Mouse (Mus musculus): Measurements from ENCODE around the gene Pbrm1. TPM values are rescaled to one million over a fixed set of nuclear protein-coding genes. Genes with fewer than 3 reads are reported as not detected.
A peak's percentile ranks its signal among the peaks of the same experiment; 100 is the strongest.

Pbrm1 gene
- polyA plus RNA-seq, 1 experiment from 2014 or later, result 163 TPM

DNA sequence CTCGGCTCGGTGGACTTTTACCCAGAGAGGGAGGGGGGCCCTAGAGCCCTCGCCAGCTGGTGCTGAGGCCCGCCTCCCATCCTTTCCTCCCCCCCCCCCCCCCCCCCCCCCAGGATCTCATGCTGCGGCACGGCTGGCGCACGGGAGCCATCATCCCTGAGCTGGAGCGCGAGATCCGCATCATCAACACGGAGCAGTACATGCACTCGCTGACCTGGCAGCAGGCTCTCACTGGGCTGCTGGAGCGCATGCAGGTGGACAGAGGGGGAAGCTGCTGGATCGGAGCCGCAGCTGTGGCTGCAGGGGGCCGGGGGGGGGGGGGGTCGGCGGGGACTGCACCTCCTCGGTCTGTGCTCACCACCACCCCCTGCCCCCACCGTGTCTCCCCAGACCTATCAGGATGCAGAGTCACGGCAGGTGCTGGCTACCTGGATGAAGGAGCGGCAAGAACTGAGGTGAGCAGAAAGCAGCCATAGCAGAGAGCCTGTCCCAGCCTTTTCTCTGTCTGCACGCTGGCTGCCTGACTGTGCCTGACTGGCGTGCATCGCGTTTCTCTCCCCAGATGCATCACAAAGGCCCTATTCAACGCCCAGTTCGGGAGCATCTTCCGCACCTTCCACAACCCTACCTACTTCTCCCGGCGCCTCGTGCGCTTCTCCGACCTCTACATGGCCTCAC, 119.4 kb downstream of the Pbrm1 start:
- no peak for DNase-seq (ENCODE audit: low spot score)
- Histone ChIP-seq H3K27ac (replicated peaks) (no peak overlapping the region), H3K36me3 (replicated peaks) (peaks cover 100% of the 10 kb centered on the region), H3K9me3 (no peaks in the 10 kb centered on the region), H3K4me3 (no peak overlapping the region), H3K27me3 (replicated peaks; ENCODE audit: low read depth, poor library complexity, severe bottlenecking) (no peaks in the 10 kb centered on the region), H3K4me1 (peaks cover 26% of the 10 kb centered on the region)
- WGBS, result 90% methylated on average over 30 of the region's 35 CpGs

DNA sequence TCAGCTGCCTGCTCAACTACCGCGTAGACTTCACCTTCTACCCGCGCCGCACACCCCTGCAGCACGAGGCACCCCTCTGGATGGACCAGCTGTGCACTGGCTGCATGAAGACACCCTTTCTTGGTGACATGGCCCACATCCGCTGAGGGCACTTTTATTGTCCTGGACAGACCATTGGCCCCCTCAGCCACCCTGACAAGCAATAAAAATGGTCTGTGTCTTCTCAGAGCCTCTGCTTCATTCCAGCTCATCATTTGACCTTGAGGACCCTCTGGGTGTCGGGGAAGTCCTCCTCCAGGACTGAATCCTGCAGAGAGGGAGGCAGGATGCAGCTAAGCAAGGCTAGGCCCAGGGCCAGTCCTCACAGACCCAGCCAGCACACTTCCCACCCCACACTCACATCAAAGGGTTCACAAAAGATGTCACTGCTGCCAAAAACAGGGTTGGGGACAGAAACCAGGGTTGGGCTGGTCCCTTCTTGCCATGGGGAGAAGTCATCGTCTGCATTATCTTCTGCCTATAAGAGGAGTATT, 120.0 kb downstream of the Pbrm1 start:
- Histone ChIP-seq H3K27me3 (replicated peaks; ENCODE audit: low read depth, poor library complexity, severe bottlenecking) (no peaks in the 10 kb centered on the region), H3K9me3 (no peaks in the 10 kb centered on the region), H3K4me3 (no peak overlapping the region), H3K36me3 (replicated peaks) (peaks cover 98% of the 10 kb centered on the region), H3K27ac (replicated peaks) (no peak overlapping the region), H3K4me1 (peaks cover 20% of the 10 kb centered on the region; the same call in 1 of the 2 replicates)
- DNase-seq (ENCODE audit: low spot score), result no peak
- WGBS, result 95% methylated on average over 9 of the region's 9 CpGs

DNA sequence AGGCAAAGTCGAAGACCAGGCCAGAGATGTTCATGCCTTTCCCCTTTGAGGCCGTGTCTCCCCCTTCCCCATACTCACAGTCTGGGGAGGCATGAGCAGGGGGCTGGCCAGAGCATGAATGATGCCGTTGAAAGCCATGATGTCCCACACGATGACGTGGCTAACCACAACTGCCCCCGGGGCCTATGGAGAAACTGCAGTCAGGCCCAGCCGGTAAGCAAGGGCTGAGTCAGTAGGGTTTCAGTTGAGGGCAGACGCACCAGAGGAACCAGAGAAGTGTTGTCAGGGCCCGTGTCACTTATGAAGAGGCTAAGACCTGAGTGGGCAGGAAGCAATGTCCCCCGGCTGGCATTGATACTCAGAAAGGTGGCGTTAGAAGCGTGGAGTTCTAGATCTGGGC, 120.7 kb downstream of the Pbrm1 start:
- Histone ChIP-seq H3K36me3 (replicated peaks) (peaks cover 91% of the 10 kb centered on the region), H3K9me3 (no peaks in the 10 kb centered on the region), H3K27ac (replicated peaks) (no peak overlapping the region), H3K4me1 (peaks cover 13% of the 10 kb centered on the region; the same call in 1 of the 2 replicates), H3K27me3 (replicated peaks; ENCODE audit: low read depth, poor library complexity, severe bottlenecking) (no peaks in the 10 kb centered on the region), H3K4me3 (no peak overlapping the region)
- 92% methylated on average over 12 of the region's 12 CpGs for WGBS
- DNase-seq (ENCODE audit: low spot score), result no peak

DNA sequence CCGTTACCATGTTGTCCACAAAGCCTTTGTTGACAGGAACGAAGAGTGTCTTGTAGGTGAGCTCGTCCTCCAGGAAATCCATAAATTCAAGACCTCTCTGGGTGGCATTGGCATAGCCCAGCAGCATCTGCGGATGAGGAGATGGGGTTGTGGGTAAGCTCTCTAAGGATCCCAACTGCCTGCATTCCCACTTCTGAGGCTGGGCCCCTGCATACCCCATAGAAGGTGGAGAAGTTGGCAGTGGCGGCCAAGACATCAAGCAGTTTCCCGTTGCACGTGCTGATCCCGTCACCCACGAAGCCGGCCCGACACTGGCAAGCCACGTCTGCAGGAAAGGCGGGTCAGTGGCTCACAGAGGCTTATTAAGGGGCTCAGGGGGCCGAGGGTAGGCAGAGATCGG, 121.2 kb downstream of the Pbrm1 start:
- Histone ChIP-seq H3K36me3 (replicated peaks) (peaks cover 86% of the 10 kb centered on the region), H3K4me1 (peaks cover 13% of the 10 kb centered on the region; the same call in 1 of the 2 replicates)
- DNase-seq (ENCODE audit: low spot score), result no peak

DNA sequence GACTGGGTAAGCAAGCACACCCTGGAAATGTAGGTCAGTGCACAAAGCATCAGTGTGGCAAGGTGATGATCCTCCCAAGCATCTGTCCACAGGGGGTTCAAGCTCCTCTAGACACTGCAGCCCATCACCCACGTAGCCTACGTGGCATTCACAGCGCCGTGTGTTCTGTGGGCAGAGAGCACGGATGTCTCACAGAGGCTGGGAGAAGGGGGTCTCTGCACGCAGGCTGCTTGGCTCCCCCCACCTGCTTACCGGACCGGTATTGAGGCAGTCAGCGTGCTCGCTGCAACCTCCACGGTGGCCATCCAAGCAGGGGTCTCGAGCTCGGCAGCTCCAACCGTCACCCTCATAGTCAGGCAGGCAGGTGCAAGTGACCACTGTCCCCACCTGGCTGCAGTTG, 122.1 kb downstream of the Pbrm1 start:
- 95% methylated on average over 14 of the region's 14 CpGs for WGBS
- H3K9me3 ChIP-seq, result no peaks in the 10 kb centered on the region

More for the DNA sequence above, 121.2 kb downstream of the Pbrm1 start:
- WGBS, result 96% methylated on average over 15 of the region's 15 CpGs
- Histone ChIP-seq H3K4me3 (no peak overlapping the region), H3K27me3 (replicated peaks; ENCODE audit: low read depth, poor library complexity, severe bottlenecking) (no peaks in the 10 kb centered on the region), H3K9me3 (no peaks in the 10 kb centered on the region), H3K27ac (replicated peaks) (no peak overlapping the region)

DNA sequence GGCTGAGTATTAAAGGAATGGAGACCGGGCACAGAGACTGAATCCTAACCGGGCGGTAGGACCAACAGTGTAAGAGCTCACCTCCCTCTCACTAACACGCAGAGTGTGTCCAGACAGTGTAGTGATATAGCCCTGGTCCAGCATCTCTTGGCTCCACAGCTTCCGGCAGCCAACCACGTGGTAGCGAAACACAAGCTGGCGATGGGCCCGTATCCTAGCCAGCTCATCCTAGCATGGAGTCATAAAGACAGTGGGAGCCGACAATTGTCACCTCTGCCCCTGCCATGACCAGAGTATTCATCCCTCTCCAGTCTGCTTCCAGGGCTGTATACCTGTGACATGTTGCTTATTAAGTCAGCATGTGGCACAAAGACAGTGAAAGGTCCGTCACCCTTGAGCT, 126.8 kb downstream of the Pbrm1 start:
- Histone ChIP-seq H3K4me1 (peaks cover 3% of the 10 kb centered on the region; the same call in 1 of the 2 replicates), H3K27me3 (replicated peaks; ENCODE audit: low read depth, poor library complexity, severe bottlenecking) (no peaks in the 10 kb centered on the region), H3K36me3 (replicated peaks) (peaks cover 31% of the 10 kb centered on the region), H3K4me3 (no peak overlapping the region), H3K27ac (replicated peaks) (no peak overlapping the region), H3K9me3 (no peaks in the 10 kb centered on the region)
- no peak for DNase-seq (ENCODE audit: low spot score)
- WGBS, result 92% methylated on average over 11 of the region's 11 CpGs

More for the DNA sequence above, 122.1 kb downstream of the Pbrm1 start:
- no peak for DNase-seq (ENCODE audit: low spot score)
- Histone ChIP-seq H3K4me1 (peaks cover 13% of the 10 kb centered on the region; the same call in 1 of the 2 replicates), H3K27ac (replicated peaks) (no peak overlapping the region), H3K27me3 (replicated peaks; ENCODE audit: low read depth, poor library complexity, severe bottlenecking) (no peaks in the 10 kb centered on the region), H3K4me3 (0 out of 2 replicates have a peak overlapping the region, but pooled peaks have one; percentile 3), H3K36me3 (replicated peaks) (peaks cover 78% of the 10 kb centered on the region)

- WGBS, result 80% methylated on average over 27 of the region's 27 CpGs
- H3K4me1 ChIP-seq, result peaks cover 23% of the 10 kb centered on the region
- H3K27ac ChIP-seq (replicated peaks), result no peak overlapping the region
- DNase-seq (ENCODE audit: low spot score), result no peak
- no peaks in the 10 kb centered on the region for H3K9me3 ChIP-seq
- no peaks in the 10 kb centered on the region for H3K36me3 ChIP-seq (replicated peaks)
- H3K27me3 ChIP-seq (replicated peaks; ENCODE audit: low read depth, poor library complexity, severe bottlenecking), result no peaks in the 10 kb centered on the region
- H3K4me3 ChIP-seq, result no peak overlapping the region
These were observed 141.5 kb downstream of the Pbrm1 start for GRCm38 (mm10) chr14:31160196-31161150.

GRCm38 (mm10) chr14:31161191-31161590, 142.3 kb downstream of the Pbrm1 start:
- no peak for DNase-seq (ENCODE audit: low spot score)
- 94% methylated on average over 7 of the region's 7 CpGs for WGBS

GRCm38 (mm10) chr14:31161638-31162037, 142.7 kb downstream of the Pbrm1 start:
- no peak for DNase-seq (ENCODE audit: low spot score)
- Histone ChIP-seq H3K4me1 (peaks cover 34% of the 10 kb centered on the region), H3K27me3 (replicated peaks; ENCODE audit: low read depth, poor library complexity, severe bottlenecking) (no peaks in the 10 kb centered on the region), H3K4me3 (no peak overlapping the region), H3K9me3 (no peaks in the 10 kb centered on the region), H3K27ac (replicated peaks) (no peak overlapping the region), H3K36me3 (replicated peaks) (no peaks in the 10 kb centered on the region)
- 79% methylated on average over 10 of the region's 10 CpGs for WGBS

More at GRCm38 (mm10) chr14:31161191-31161590, 142.3 kb downstream of the Pbrm1 start:
- Histone ChIP-seq H3K4me1 (peaks cover 30% of the 10 kb centered on the region), H3K9me3 (no peaks in the 10 kb centered on the region), H3K27ac (replicated peaks) (no peak overlapping the region), H3K4me3 (no peak overlapping the region), H3K36me3 (replicated peaks) (no peaks in the 10 kb centered on the region), H3K27me3 (replicated peaks; ENCODE audit: low read depth, poor library complexity, severe bottlenecking) (no peaks in the 10 kb centered on the region)

DNA sequence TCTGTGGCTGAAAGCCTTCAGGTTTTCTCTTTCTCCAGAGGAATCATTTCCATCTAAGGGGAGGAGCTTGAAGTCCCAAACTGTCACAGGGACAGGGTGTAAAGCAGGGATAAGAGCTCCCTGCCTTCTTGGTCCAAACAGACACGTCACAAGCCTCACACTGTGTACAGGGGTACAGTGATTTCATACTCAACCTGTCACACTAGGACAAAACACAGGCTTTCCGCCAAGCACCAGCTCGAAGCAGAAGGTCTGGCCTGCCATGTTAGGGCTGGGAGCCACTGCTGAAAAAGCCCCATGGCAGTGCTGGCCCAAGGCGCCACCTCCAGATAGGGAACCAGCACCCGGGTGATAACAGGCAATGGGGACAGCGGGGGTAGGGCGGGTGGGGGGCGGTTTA, 145.1 kb downstream of the Pbrm1 start:
- WGBS, result 85% methylated on average over 8 of the region's 8 CpGs
- peaks cover 39% of the 10 kb centered on the region for H3K4me1 ChIP-seq
- no peaks in the 10 kb centered on the region for H3K9me3 ChIP-seq
- no peak overlapping the region for H3K4me3 ChIP-seq
- no peak for DNase-seq (ENCODE audit: low spot score)
- H3K36me3 ChIP-seq (replicated peaks), result no peaks in the 10 kb centered on the region
- H3K27ac ChIP-seq (replicated peaks), result no peak overlapping the region
- no peaks in the 10 kb centered on the region for H3K27me3 ChIP-seq (replicated peaks; ENCODE audit: low read depth, poor library complexity, severe bottlenecking)

DNA sequence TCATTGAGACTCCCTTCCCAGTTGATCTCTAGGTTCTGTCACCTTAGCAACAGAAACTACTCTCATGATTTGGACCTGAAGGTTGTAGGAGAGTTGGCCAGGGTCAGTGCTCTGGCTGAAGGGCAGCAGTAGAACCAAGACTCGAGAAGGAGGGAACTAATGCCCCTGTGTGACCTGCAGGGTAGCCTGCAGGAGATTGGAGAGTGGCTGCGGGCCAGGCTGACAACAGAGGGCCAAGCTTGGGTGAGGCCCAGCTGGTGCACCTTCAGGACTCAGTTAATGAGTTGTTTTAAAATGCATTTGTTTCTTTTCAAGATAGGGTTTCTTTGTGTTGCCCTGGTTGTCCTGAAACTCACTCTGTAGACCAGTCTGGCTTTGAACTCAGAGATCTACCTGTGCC, 146.1 kb downstream of the Pbrm1 start:
- Histone ChIP-seq H3K27ac (replicated peaks) (no peak overlapping the region), H3K4me1 (peaks cover 39% of the 10 kb centered on the region), H3K27me3 (replicated peaks; ENCODE audit: low read depth, poor library complexity, severe bottlenecking) (no peaks in the 10 kb centered on the region), H3K9me3 (no peaks in the 10 kb centered on the region), H3K4me3 (no peak overlapping the region), H3K36me3 (replicated peaks) (peaks cover 6% of the 10 kb centered on the region)
- WGBS, result 74% methylated on average over 2 of the region's 2 CpGs
- no peak for DNase-seq (ENCODE audit: low spot score)

DNA sequence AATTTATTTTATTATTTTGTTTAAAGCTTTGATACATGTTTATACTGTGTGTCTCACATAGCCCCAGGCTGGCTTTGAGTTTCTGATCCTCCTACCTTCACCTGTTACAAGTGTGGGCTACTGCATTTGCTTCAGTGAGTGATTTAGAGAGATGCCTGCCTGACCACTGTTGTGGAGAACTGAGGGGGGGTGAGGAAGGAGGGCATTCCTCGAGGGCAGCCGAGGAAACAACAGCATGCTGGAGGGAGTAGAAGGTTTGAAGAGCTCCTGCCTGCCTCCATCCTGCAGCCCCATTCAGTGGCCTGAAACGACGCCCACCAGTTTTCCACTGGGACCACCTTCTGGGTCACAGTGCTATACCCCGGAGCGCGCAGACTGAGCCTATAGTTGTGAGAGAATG, 146.5 kb downstream of the Pbrm1 start:
- WGBS, result 65% methylated on average over 7 of the region's 7 CpGs
- Histone ChIP-seq H3K4me3 (no peak overlapping the region), H3K27me3 (replicated peaks; ENCODE audit: low read depth, poor library complexity, severe bottlenecking) (no peaks in the 10 kb centered on the region), H3K27ac (replicated peaks) (no peak overlapping the region), H3K4me1 (peaks cover 37% of the 10 kb centered on the region), H3K9me3 (no peaks in the 10 kb centered on the region), H3K36me3 (replicated peaks) (peaks cover 10% of the 10 kb centered on the region)
- no peak for DNase-seq (ENCODE audit: low spot score)
